Mouse (Mus musculus): Measurements from ENCODE around the gene Ndufv3.

Ndufv3 gene

DNA sequence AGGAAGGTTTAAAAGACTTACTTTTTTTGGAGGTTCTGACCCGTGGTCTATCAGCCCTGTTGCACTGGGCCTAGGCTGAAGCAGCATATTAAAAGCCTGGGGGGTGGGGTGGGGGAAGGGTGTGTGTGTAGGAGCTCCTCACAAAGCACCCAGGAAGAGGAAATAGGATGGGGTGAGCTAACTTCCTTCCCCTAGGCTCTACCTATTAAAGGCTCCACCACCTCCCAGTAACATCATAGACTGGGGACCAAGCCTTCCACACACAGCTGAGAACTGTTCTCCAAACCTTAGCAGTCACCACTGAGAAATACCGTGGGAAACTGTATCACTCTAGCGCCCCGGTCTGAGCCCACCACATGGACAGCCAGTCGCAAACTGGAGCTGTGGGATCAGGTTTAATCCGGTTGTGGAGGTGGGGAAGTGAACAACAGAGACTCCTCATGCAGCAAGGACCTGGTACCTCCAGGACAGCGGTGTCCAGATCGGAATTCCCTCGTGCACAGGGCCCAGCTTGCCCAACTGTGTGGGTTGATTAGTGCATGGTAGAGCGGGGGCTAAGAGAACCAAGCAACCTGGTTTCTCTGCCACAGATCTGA is 38.1 kb downstream of the Ndufv3 start:
- DNase-seq: no peak

DNA sequence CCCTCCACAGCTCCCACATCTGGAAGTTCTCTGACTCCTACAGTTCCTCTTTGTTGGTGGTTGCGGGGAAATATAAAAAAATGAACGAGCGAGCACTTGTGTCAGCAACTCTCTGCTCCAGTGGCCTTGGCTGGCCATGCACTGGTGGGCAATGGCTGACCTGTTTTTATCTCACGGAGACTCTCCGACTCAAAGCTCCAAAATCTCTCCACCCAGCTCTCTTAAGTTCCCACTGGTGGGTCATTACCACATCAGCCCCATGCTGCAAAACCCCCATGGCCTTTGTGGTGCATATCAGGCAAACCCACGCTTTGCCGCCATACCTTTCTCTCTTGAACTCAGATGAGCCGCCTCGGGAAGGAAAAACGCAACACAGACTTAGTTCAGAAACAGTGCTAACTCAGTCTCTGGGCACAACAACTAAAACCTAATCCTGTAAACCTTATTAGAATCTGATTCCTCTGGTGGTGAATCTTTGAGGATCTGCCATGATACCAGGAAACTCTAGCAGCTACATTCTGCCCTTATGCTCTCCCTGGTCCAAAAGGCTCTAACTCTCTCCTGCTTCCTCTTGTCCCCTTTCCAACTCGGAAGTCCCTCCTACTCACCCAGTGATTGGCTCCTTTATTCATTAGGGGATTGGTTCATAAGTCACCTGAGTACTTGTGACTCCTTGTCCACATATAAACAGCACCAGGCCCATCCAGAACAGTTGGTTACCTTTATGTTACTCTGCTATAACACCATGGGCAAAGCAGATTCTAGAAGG is 39.3 kb downstream of the Ndufv3 start:
- no peak for DNase-seq

DNA sequence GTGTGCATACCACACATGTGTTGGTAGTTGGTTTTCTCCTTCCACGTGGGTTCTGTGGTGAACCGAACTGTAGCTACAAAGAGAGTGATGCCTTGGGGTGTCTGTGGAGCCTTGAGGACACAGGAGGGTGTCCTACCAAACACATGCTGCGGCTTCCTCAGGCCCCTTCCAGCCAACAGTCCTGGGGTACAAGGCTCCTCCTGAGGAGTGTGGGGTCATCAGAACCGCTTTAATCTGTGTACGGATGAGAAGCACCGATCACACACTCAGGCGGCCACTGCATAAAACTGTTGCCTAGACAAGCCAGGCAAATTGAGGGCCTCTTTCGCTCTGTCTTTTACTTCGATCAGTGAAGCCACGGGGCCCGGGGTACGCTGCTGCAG is 43.7 kb downstream of the Ndufv3 start:
- DNase-seq: peak; percentile 47 to 55

DNA sequence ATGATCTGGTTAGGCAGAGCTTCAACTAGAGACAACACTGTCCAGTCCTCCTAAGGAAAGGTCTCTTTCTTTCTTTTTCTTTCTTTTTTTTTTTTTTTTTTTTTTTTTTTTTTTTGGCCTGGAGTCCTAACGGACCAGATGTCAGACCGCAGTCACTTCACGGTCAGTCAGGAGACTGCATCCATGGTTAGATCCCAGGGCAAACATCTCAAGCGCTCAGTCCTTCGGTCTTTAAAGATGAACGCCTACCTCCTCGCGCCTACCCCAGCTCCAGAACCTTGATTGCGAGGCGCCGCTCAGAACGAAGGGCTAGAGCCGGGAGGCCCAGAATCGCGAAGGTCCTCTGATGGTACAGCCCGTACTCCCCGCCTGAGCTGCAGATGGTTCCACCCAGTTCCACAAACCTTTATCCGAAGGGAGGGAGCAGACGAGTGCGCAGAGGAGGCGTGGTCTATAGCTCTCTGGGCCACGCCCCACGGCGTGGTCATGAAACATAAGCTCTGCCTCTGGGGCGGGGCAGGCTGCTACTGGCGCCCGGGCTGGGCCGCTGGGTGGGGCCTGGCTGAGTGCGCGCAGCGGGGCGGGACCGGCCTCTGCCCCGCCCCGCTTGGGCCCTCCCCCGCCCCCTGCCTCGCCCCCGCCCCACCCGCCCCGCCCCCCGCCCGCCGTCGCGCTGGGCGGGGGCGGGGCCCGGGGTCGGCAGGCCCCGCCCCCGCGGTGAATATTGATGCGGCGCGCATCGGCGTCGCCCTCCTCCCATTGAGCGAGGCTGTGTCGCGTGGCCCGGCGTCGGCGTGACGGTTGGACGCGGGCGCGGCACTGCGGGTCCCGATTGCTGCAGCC is 44.3 kb downstream of the Ndufv3 start, which contains the start of gene Pknox1:
Pknox1 (plus strand) TSS at position 720 of the 843 bp plus-strand sequence.
- DNase-seq: peak; percentile 99

DNA sequence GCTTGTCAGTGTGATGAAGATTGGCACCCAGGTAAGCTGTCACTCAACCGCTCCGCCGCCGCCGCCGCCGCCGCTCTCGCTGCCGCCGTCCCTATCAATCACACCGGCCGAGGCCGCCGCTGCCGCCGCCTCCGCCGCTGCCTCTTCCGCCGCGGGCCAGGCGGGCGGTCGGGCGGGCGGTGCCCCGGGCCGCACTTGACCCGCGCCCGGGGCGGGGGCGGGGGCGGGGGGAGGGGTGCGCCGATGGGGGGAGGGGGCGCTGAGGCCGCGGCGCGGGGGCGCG is 44.9 kb downstream of the Ndufv3 start:
- DNase-seq: no peak

DNA sequence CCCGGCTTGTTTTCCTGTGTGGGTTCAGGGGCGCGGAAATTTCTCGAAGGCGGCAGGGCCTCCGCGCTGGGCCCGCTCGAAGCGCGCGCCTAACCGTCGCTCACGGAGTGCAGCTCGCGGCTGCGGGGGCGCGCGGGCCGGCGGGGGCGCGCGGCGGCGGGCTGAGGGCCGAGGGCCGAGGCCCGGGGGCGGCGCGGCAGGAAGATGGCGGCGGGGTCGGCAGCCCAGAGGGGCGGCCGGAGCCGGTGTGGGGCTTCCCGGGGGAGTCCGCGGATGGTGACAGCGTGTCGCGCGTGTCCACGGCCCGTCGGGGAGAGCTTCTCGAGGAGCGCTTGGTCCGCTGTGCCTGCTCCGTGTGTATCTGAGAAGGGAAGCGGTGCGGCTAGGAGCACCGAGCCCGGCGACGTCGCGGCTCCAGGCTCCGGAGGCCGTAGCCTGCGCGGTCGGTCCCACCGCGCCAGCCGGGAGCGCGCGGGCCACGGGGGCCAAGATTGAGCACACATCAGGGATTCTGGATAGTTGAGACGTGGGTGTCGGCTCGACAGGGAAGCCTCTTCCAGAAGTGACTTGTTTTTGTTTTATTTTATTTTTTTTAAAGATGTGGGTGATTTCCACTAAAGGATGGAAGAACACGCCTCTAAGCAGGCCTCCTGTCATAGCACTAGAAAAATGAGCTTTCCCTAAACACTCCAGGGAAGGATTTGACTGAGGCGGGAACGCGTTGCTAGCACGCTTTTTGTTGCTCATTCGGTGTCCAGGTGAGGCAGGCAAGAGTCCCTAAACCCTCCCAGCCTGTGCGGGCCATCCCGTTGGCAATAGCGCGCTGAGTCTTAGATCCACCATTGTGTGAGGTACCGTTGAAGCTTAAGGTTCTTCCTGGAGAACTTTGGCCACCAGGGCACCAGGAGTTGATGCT is 45.5 kb downstream of the Ndufv3 start:
- DNase-seq: peak; percentile 63

DNA sequence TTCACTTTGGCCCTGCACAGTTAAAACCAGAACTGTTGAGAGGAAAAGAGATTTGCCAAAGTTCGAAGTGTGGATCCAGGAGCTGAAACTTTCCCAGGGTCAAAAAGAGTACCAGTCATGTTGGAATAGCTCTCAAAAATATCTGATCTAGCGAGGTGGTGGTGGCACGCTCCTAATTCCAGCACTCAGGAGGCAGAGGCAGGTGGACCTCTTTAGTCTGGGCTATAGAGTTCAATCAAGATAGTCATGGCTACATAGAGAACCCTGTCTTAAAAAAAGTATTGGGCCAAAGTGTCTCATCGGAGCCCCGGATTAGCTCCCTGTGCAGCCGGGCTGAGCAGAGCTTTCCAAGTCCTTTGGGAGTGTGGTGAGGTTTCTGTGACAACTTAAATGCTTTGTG is 46.4 kb downstream of the Ndufv3 start:
- DNase-seq: no peak

DNA sequence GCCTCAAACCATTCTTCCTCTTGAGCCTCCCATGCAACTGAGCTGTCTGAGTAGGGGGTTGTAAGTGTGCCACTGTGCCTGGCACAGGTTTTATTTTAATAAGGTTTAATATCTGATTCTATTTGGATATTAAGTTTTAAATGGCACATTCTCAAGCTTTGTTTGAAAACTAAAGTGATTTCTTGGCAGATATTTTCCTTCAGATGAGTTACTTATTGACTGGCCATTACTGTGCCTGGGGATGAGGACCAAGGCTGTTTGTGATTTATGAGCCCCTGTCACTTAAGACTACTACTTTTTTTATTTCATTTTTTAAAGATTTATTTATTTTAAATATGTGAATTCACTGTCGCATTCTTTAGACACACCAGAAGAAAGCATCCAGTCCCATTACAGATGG is 49.8 kb downstream of the Ndufv3 start:
- DNase-seq: no peak

DNA sequence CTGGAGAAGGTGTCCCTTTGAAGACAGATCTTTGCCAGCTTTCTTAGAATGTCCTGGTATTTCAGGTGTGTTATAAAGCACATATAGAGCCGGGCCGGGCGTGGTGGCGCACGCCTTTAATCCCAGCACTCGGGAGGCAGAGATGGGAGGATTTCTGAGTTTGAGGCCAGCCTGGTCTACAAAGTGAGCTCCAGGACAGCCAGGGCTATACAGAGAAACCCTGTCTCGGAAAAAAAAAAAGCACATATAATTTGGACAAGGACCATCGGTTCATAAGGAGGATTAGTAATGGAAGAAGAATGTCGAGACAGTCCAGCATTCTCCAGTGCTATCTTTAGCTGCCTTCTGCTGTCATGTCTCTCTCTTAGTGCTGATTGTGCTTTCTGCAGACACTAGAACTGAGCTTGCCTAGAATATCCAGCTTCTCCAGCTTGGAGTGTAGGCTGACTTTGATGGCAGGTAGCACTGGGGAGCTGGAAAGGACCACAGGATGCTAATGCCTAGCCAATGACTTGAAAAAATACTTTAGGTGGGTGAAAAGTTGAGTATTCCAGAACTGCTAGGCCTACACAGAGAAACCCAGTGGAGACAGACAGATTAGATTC is 50.5 kb downstream of the Ndufv3 start:
- no peak for DNase-seq

DNA sequence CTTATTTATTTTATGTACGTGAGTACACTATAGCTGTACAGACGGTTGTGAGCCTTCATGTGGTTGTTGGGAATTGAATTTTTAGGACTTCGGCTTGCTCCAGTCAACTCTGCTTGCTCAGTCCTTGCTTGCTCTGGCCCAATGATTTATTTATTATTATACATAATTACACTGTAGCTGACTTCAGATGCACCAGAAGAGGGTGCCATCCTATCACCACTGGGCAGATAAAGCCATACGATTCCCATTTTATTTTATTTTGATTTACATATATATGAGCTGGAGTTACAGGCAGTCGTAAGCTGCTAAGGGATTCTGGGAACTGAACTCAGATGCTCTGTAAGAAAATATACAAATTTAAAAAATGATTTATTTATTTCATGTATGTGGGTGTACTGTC is 51.8 kb downstream of the Ndufv3 start:
- no peak for DNase-seq

DNA sequence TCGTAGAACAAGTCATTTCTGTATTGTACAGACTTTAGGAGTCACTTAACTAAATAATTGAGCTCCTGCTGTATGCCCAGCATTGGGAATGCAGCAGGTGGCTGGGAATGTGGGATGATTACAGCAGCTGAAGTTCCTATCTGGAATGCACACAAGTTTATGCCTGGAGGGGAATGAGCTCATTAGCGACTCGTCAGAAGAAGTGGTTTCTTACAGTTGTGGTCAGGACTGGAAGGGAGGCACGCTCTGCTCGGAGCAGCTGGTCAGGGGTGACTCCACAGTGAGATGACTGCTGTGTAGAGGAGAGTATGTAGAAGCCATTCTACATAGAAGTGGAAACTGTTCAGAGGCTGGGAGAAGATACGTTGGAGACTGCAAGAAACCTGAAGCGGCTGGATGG is 54.7 kb downstream of the Ndufv3 start:
- no peak for DNase-seq

- peak; percentile 74 to 79 for DNase-seq
These were observed 56.7 kb downstream of the Ndufv3 start for GRCm38 (mm10) chr17:31576394-31577175.

GRCm38 (mm10) chr17:31580344-31580743 is 60.4 kb downstream of the Ndufv3 start:
- peak in 1 of 2 experiments; percentile 15 for DNase-seq
